Mouse (Mus musculus): ENCODE results near the gene Vasn.

Gene Vasn

DNA sequence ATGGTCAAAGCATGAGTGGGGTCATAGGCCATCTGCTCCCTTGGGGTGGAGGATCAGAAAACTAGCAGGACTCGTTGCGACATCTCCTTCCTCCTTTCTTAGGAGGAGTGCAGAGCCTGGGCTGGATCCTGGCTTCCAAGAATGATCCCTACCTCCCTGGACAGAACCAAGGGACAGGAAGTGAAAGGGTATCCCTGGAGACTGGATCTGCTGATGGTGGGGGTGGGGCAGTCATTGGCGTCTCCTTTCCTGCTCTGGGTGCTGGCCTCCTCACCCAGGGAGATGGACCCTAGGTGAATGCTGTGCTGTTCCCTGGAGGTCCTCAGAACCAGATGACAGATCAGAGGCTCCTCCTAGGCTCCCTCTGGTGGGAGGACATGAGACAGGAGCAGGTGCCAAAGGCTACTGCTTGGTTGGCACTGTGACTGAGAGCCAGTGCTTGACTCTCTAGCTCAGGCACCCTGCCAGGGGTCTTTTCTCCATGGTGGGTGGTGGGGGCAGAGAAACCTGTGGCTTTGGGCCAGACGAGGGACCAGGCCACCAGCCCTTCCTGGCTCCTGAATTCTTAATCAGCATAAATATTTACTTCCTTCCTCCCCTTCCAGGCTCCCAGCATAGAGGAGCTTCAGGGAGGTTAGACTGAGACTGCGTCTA is 33.2 kb upstream of the Vasn start:
- intact Hi-C loops (cut with DNase I), result loop anchor here (1.0 kb wide), 1 partner anchor 38 kb away; no protein-coding TSS in a partner anchor

GRCm38 (mm10) chr16:4607818-4608531 is 31.8 kb upstream of the Vasn start:
- intact Hi-C loops (cut with DNase I), result loop anchor here (1.0 kb wide), 1 partner anchor 40 kb away; no protein-coding TSS in a partner anchor

DNA sequence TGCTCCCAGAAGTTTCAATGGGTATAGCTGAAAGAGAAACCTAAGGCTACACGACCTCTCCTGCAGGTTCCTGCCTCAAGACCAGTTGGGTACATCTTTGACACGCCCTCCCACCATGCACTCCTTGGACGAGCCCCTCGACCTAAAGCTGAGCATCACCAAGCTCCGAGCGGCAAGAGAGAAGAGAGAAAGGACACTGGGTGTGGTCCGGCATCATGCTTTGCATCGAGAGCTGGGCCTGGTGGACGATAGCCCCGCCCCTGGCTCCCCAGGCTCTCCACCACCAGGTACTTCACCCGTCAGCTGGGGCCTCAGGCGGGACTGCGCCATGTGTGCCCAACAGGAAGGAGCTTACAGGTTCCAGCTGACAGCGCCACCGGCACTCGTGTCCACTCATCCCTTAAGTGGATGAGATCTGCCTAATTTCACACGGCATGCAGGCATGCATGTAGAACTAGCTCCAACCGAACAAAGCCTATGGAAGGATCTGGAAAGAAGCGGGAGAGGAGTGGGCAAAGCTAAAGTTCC is 31.1 kb upstream of the Vasn start:
- intact Hi-C loops (cut with DNase I), result no loop called here

DNA sequence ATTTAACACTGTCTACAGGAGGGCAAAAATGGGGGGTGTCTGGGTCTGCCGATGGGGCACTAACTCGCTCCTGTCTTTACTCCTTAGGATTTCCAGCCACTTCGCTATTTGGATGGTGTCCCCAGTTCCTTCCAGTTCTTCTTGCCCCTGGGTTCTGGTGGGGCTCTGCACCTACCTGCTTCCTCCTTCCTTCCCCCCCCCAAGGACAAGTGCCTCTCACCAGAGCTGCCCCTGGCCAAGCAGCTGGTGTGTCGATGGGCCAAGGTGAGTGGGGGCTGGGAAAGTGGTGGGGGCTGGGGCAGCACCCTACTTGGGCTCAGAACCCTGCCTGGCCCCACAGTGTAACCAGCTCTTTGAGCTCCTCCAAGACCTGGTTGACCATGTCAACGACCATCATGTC is 28.5 kb upstream of the Vasn start:
- intact Hi-C loops (cut with DNase I), result no loop called here

GRCm38 (mm10) chr16:4611676-4612075 is 28.1 kb upstream of the Vasn start:
- intact Hi-C loops (cut with DNase I), result no loop called here

GRCm38 (mm10) chr16:4613736-4614135 is 26.0 kb upstream of the Vasn start:
- intact Hi-C loops (cut with DNase I), result no loop called here

DNA sequence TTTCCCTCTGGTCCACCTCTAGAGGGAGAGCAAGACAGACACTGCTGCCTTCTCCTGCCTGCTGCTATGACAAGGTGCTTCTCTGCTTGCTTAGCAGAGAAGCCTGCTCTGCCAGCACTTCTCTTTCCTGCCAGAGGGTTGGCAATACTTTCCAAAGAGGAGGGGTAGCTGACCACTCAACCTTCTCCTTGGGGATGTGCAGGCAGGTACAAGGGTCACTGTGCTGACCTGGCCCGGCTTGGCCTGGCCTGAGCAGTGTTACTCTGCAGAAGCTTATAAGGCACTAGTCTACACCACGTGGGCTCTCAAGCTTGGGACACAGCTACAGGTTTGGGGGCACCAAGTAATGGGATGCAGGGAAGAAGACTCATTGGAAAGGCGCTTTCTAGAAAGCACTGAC is 25.1 kb upstream of the Vasn start:
- intact Hi-C loops (cut with DNase I), result no loop called here

DNA sequence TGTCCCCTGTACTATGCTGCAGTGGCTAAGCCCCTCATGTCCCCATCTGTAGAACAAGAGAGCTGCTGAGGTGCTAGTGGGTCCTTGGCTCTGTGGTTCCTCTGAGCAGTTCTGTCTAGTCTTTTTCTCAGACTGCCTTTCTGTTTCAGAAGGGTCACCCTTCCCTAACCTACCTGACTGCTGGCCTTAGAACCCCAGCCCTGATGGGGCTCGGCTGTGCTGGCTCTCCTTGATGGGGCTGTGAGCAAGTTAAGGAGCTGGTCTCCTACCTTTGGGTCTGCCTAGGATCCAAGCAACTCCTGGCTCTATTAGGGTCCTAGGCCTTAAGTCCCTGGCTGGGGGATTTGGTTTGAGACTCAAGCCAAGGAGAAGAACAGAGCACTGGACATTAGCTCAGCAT is 24.4 kb upstream of the Vasn start:
- intact Hi-C loops (cut with DNase I), result no loop called here

DNA sequence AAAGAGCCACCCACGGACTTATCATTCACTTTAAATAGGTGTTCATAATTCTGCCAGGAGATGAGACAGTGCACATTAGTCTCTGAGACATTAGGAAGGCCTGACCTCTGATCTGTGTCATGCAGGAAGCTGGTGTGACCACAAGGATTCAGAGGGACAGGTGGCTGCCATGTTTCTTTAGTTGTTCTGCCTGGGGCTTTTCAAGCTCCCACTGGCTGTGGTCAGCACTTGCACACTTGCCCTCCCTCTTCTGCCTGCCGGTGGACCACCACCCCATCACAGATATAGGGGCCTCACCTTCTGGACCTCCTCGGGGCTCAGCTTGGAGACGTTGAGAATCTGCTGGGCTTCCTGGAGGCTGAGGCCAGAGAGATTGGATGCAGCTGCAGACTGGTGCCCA is 22.9 kb upstream of the Vasn start:
- intact Hi-C loops (cut with DNase I), result no loop called here

- intact Hi-C loops (cut with DNase I), result no loop called here
Observed at GRCm38 (mm10) chr16:4624074-4624473, 15.7 kb upstream of the Vasn start.

GRCm38 (mm10) chr16:4624481-4625110 is 15.1 kb upstream of the Vasn start, which contains the start of gene Pam16:
Gene Pam16, minus strand, starts transcription at chr16:4624988.
- intact Hi-C loops (cut with DNase I), result no loop called here

- intact Hi-C loops (cut with DNase I), result no loop called here
Observed at GRCm38 (mm10) chr16:4627105-4627504, 12.6 kb upstream of the Vasn start.

DNA sequence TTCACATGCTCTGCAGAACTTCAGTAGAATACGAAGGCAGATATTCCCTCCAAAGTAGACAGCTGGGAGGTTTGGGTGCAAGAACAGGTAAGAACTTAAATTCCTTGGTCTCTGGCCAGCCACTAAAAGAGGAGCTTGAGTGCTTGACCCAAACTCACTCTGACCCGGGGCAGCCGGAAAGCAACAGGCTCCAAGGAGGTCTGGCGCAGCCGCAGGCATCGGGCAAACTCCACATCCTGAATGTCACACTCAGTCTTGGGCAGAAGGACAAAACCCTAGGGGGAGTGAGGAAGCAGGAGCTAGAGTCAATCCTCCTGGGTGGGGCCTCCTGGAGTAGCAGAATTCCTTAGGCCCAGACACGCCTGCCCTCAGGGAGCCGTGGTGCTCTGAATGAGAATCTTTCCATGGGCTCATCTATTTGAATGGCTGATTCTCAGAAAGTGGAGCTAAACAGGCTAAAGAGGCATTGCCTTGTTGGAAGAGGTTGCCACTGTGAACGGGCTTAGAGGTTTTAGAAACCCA is 10.8 kb upstream of the Vasn start:
- intact Hi-C loops (cut with DNase I), result no loop called here

DNA sequence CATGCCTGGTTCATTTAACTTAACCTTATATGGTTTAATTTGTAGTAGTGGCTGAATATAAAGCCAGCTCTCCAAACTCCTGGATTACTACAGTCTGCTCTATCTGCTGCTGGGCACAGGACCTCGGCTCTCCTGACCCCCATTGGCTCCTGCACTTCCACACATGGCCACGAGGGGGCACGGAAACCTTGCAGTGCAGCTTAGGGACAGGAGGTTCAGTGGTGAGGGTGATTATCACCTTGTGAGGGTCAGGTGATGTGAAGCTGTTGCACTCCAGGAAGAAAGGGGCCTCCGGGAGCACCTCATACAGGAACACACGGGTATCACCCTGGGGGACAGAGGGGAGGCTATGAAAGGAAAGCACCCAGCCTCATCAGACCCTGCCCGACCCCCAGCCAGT is 9.8 kb upstream of the Vasn start:
- intact Hi-C loops (cut with DNase I), result loop anchor here (1.0 kb wide), 1 partner anchor 37 kb away; no protein-coding TSS in a partner anchor

DNA sequence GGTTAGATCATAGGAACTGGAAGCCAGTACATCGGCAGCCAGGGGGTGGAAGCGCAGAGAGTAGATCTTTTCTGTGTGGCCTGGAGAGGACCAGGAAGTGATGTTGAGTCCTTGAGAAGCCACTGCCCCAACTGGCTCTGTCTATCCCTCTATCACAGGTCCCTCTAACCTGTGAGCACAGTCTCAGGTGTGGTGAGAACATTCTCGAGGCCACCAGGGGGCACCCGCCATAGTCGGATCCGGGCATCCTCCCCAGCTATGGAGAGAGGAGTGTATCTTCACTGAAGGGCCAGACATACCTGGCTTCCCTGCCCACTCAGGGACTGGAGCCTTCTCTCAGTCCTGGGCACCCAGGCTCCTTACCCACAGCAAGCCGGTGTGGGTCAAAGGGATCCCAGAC is 7.7 kb upstream of the Vasn start:
- intact Hi-C loops (cut with DNase I), result no loop called here

- intact Hi-C loops (cut with DNase I), result no loop called here
Observed at GRCm38 (mm10) chr16:4633661-4634060, 6.1 kb upstream of the Vasn start.

DNA sequence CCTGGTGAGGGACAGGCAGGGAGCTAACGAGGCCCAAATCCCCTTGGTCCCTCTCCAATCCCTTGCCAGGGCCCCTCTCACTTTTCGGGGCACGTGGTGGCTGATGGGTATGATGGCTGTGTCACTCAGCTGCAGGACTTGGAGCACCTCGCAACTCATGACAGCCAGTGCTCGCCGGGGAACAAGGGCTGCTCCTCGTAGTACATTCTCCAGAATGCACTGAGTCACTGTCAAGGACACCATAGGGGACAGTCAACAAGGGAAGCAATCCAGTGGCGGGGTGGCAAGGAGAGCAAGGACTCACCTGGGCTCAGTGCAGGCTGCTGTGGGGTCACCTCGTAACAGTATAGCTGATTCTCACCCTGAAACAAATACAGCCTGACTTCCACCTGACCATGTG is 5.1 kb upstream of the Vasn start:
- intact Hi-C loops (cut with DNase I), result no loop called here

GRCm38 (mm10) chr16:4635760-4636159 is 4.0 kb upstream of the Vasn start:
- intact Hi-C loops (cut with DNase I), result no loop called here

GRCm38 (mm10) chr16:4638891-4639390 is 800 bp upstream of the Vasn start:
- intact Hi-C loops (cut with DNase I), result no loop called here

- intact Hi-C loops (cut with DNase I), result no loop called here
Observed at GRCm38 (mm10) chr16:4640267-4641005, 695 bp downstream of the Vasn start.
